Mouse (Mus musculus): ENCODE results near the gene Fsd2. TPM values are rescaled to one million over a fixed set of nuclear protein-coding genes. Genes with fewer than 3 reads are reported as not detected.

Gene Fsd2
- total and polyA plus RNA-seq, 3 experiments: 0.26 to 1.6 (median 0.54) TPM

GRCm38 (mm10) chr7:81541924-81542524 lies 24.7 kb downstream of the Fsd2 start:
- dilution Hi-C loops (cut with MboI; ENCODE audit: extremely low pct_ligation_motif_present, extremely low pct_unique_long_range_greater_than_20kb, low sequenced_read_pairs) (no loop called here), in situ Hi-C loops (cut with MboI; ENCODE audit: low pct_ligation_motif_present, low pct_unique_long_range_greater_than_20kb, low sequenced_read_pairs) (no loop called here)
- Histone ChIP-seq H3K9me3 (replicated peaks; ENCODE audit: low read length) (no peaks in the 10 kb centered on the region), H3K27me3 (replicated peaks) (no peaks in the 10 kb centered on the region), H3K4me2 (ENCODE audit: insufficient read depth, low read depth, poor library complexity, severe bottlenecking) (no peak overlapping the region), H3K36me3 (replicated peaks in 1 of 2; ENCODE audit: control insufficient read depth in 1 of 2, insufficient read depth in 1 of 2, low read length in 1 of 2) (peaks cover 0 to 8% of the 10 kb centered on the region in 2 experiments), H3K4me3 (replicated peaks in 1 of 3; ENCODE audit: low read depth in 2 of 3, low read length in 2 of 3, poor library complexity in 1 of 3) (no peak overlapping the region), H3K79me2 (replicated peaks; ENCODE audit: control insufficient read depth, extremely low read depth, insufficient read depth, poor library complexity, severe bottlenecking) (no peaks in the 10 kb centered on the region), H3K9ac (ENCODE audit: insufficient read depth, low read depth) (no peak overlapping the region), H3K27ac (ENCODE audit: insufficient read depth, low read depth) (no peak overlapping the region), H3K4me1 (ENCODE audit: control insufficient read depth in 1 of 2, insufficient read depth in 2 of 2) (peaks cover 0 to 5% of the 10 kb centered on the region in 2 experiments; a peak in 1 of 4 replicates)
- TF ChIP-seq NELFE (IDR thresholded peaks at IDR 0.05; ENCODE audit: low read depth, low read length): no peak
- no peak for TF ChIP-seq UBTF (IDR thresholded peaks at IDR 0.05; ENCODE audit: low read depth, low read length)
- no peak for TF ChIP-seq JUN (IDR thresholded peaks at IDR 0.05; ENCODE audit: insufficient read depth, low read depth, low read length)
- no peak for TF ChIP-seq POLR2A (IDR thresholded peaks at IDR 0.05; ENCODE audit: low read depth, low read length)
- TF ChIP-seq E2F4 (IDR thresholded peaks at IDR 0.05; ENCODE audit: insufficient replicate concordance, low read depth, low read length): no peak
- no peak for TF ChIP-seq TBP (conservative IDR thresholded peaks at IDR 0.05; ENCODE audit: low read depth, low read length)
- no peak for TF ChIP-seq MAX (IDR thresholded peaks at IDR 0.05; ENCODE audit: low read length)
- no peak for TF ChIP-seq BHLHE40 (IDR thresholded peaks at IDR 0.05; ENCODE audit: low read depth, low read length)
- no peak for TF ChIP-seq MYC (IDR thresholded peaks at IDR 0.05; ENCODE audit: low read depth, low read length)
- TF ChIP-seq JUND (conservative IDR thresholded peaks at IDR 0.05; ENCODE audit: low read depth, low read length): no peak
- no peak for TF ChIP-seq ETS1 (conservative IDR thresholded peaks at IDR 0.05; ENCODE audit: low read depth, low read length)
- TF ChIP-seq RCOR1 (conservative IDR thresholded peaks at IDR 0.05; ENCODE audit: low read depth, low read length): no peak
- TF ChIP-seq ZMIZ1 (IDR thresholded peaks at IDR 0.05; ENCODE audit: low read depth, low read length): no peak
- TF ChIP-seq CTCF (conservative IDR thresholded peaks at IDR 0.05 in 1 of 2, IDR thresholded peaks at IDR 0.05 in 1 of 2; ENCODE audit: low read depth in 2 of 2, low read length in 2 of 2): no peak
- no peak for TF ChIP-seq CHD2 (IDR thresholded peaks at IDR 0.05; ENCODE audit: low read length)
- TF ChIP-seq MXI1 (IDR thresholded peaks at IDR 0.05; ENCODE audit: low read depth, low read length): no peak
- no peak for TF ChIP-seq GABPA (IDR thresholded peaks at IDR 0.05; ENCODE audit: insufficient replicate concordance, low read depth, low read length)
- TF ChIP-seq NRF1 (IDR thresholded peaks at IDR 0.05; ENCODE audit: low read depth, low read length): no peak
- no peak for TF ChIP-seq SMC3 (IDR thresholded peaks at IDR 0.05; ENCODE audit: low read depth, low read length)
- no peak for DNase-seq (ENCODE audit: extremely low read depth)

GRCm38 (mm10) chr7:81540999-81541398 lies 25.7 kb downstream of the Fsd2 start:
- Histone ChIP-seq H3K4me1 (ENCODE audit: control insufficient read depth in 1 of 2, insufficient read depth in 2 of 2) (peaks cover 0 to 5% of the 10 kb centered on the region in 2 experiments; a peak in 1 of 4 replicates), H3K9ac (ENCODE audit: insufficient read depth, low read depth) (no peak overlapping the region), H3K36me3 (replicated peaks in 1 of 2; ENCODE audit: control insufficient read depth in 1 of 2, insufficient read depth in 1 of 2, low read length in 1 of 2) (peaks cover 0 to 18% of the 10 kb centered on the region in 2 experiments), H3K4me2 (ENCODE audit: insufficient read depth, low read depth, poor library complexity, severe bottlenecking) (no peak overlapping the region), H3K79me2 (replicated peaks; ENCODE audit: control insufficient read depth, extremely low read depth, insufficient read depth, poor library complexity, severe bottlenecking) (no peaks in the 10 kb centered on the region), H3K9me3 (replicated peaks; ENCODE audit: low read length) (no peaks in the 10 kb centered on the region), H3K27me3 (replicated peaks) (no peaks in the 10 kb centered on the region), H3K4me3 (replicated peaks in 1 of 3; ENCODE audit: low read depth in 2 of 3, low read length in 2 of 3, poor library complexity in 1 of 3) (no peak overlapping the region), H3K27ac (ENCODE audit: insufficient read depth, low read depth) (no peak overlapping the region)
- in situ Hi-C loops (cut with MboI; ENCODE audit: low pct_ligation_motif_present, low pct_unique_long_range_greater_than_20kb, low sequenced_read_pairs): no loop called here
- no peak for DNase-seq (ENCODE audit: extremely low read depth)
- TF ChIP-seq POLR2AphosphoS2 (IDR thresholded peaks at IDR 0.05; ENCODE audit: low read depth, low read length): no peak
- no peak for TF ChIP-seq ELF1 (IDR thresholded peaks at IDR 0.05; ENCODE audit: low read depth, low read length)
- no peak for TF ChIP-seq MEF2A (IDR thresholded peaks at IDR 0.05; ENCODE audit: borderline replicate concordance, low read depth, low read length)
- TF ChIP-seq CTCF (conservative IDR thresholded peaks at IDR 0.05 in 1 of 2, IDR thresholded peaks at IDR 0.05 in 1 of 2; ENCODE audit: low read depth in 2 of 2, low read length in 2 of 2): no peak
- TF ChIP-seq ZMIZ1 (IDR thresholded peaks at IDR 0.05; ENCODE audit: low read depth, low read length): no peak
- TF ChIP-seq NRF1 (IDR thresholded peaks at IDR 0.05; ENCODE audit: low read depth, low read length): no peak
- TF ChIP-seq CHD1 (IDR thresholded peaks at IDR 0.05; ENCODE audit: low read depth, low read length): no peak
- TF ChIP-seq MAZ (IDR thresholded peaks at IDR 0.05; ENCODE audit: low read depth, low read length): no peak
- TF ChIP-seq POLR2A (IDR thresholded peaks at IDR 0.05; ENCODE audit: low read depth, low read length): no peak
- no peak for TF ChIP-seq JUND (conservative IDR thresholded peaks at IDR 0.05; ENCODE audit: low read depth, low read length)
- no peak for TF ChIP-seq MXI1 (IDR thresholded peaks at IDR 0.05; ENCODE audit: low read depth, low read length)
- TF ChIP-seq KAT2A (IDR thresholded peaks at IDR 0.05; ENCODE audit: insufficient replicate concordance, low read length): no peak
- TF ChIP-seq GABPA (IDR thresholded peaks at IDR 0.05; ENCODE audit: insufficient replicate concordance, low read depth, low read length): no peak
- TF ChIP-seq BHLHE40 (IDR thresholded peaks at IDR 0.05; ENCODE audit: low read depth, low read length): no peak
- dilution Hi-C loops (cut with MboI; ENCODE audit: extremely low pct_ligation_motif_present, extremely low pct_unique_long_range_greater_than_20kb, low sequenced_read_pairs): no loop called here

All from CH12.LX (cell line).